Mouse (Mus musculus): ENCODE data around the gene Ears2. TPM values are rescaled to one million over a fixed set of nuclear protein-coding genes. Genes with fewer than 3 reads are reported as not detected.

Ears2 gene
- polyA plus RNA-seq, 1 experiment from 2014 or later = 18.6 TPM

Other genes starting within 250 kb of the Ears2 start
- 31.9 TPM in 2 replicates for gene Scnn1b, start 202.2 kb downstream of the Ears2 start, polyA plus RNA-seq (2015; fragmentation: Nextera tagmentation; extraction: Ambion mirVana)
- gene Cog7, start 85.6 kb downstream of the Ears2 start, polyA plus RNA-seq (2015; fragmentation: Nextera tagmentation; extraction: Ambion mirVana) = 29.1 and 29.5 TPM in 2 replicates
- 89.4 and 95.4 TPM in 2 replicates for gene Gga2, start 46.0 kb downstream of the Ears2 start, polyA plus RNA-seq (2015; fragmentation: Nextera tagmentation; extraction: Ambion mirVana)
- 65.3 and 66.2 TPM in 2 replicates for gene Ubfd1, start 88 bp downstream of the Ears2 start, polyA plus RNA-seq (2015; fragmentation: Nextera tagmentation; extraction: Ambion mirVana)
- gene Ndufab1, start 34.6 kb upstream of the Ears2 start, polyA plus RNA-seq (2015; fragmentation: Nextera tagmentation; extraction: Ambion mirVana) = 703 and 789 TPM in 2 replicates
- 18.5 and 20.5 TPM in 2 replicates for gene Palb2, start 65.7 kb upstream of the Ears2 start, polyA plus RNA-seq (2015; fragmentation: Nextera tagmentation; extraction: Ambion mirVana)
- 112 and 118 TPM in 2 replicates for gene Dctn5, start 65.8 kb upstream of the Ears2 start, polyA plus RNA-seq (2015; fragmentation: Nextera tagmentation; extraction: Ambion mirVana)
- 147 and 150 TPM in 2 replicates for gene Plk1, start 92.2 kb upstream of the Ears2 start, polyA plus RNA-seq (2015; fragmentation: Nextera tagmentation; extraction: Ambion mirVana)
- gene Ern2, start 118.9 kb upstream of the Ears2 start, polyA plus RNA-seq (2015; fragmentation: Nextera tagmentation; extraction: Ambion mirVana) = 0.89 TPM in 1 of 2 replicates, not detected in the other
- 0.75 and 0.77 TPM in 2 replicates for gene Chp2, start 152.2 kb upstream of the Ears2 start, polyA plus RNA-seq (2015; fragmentation: Nextera tagmentation; extraction: Ambion mirVana)
- 3.4 and 5.9 TPM in 2 replicates for gene Prkcb, start 221.5 kb upstream of the Ears2 start, polyA plus RNA-seq (2015; fragmentation: Nextera tagmentation; extraction: Ambion mirVana)

Measured in kidney, embryonic 15.5 days (tissue).